Mouse (Mus musculus) limb, embryonic 11.5 days (tissue): ENCODE results near the gene Gria1. TPM values are rescaled to one million over a fixed set of nuclear protein-coding genes. Genes with fewer than 3 reads are reported as not detected.

Experiments
- ATAC-seq: fragments of 200-750 bp; cut with Nextera tagmentation; 2 replicates; pipeline ENCODE4 v1.8.0; 2017; ENCODE audit warnings: low read depth; ENCODE audit not compliant: insufficient number of reproducible peaks, low FRiP score, low TSS enrichment
- DNase-seq: peaks from one replicate; pipeline ENCODE4 v3.0.0-alpha.2; 2015; ENCODE audit warnings: low spot score
- H3K27ac ChIP-seq: fragments of 300-500 bp; sonication (generic); replicated peaks from 2 replicates; pipeline ENCODE4 v1.5.1; 2014; ENCODE audit warnings: low read depth, mild to moderate bottlenecking, low read length
- H3K27me3 ChIP-seq: fragments of 300-500 bp; sonication (generic); 2 replicates; pipeline ENCODE4 v1.6.1; 2014; ENCODE audit warnings: mild to moderate bottlenecking, low read length, mixed read lengths; ENCODE audit not compliant: control insufficient read depth, insufficient read depth
- H3K36me3 ChIP-seq: fragments of 300-500 bp; sonication (generic); 2 replicates; pipeline ENCODE4 v1.6.1; 2014; ENCODE audit warnings: mild to moderate bottlenecking, low read length, moderate library complexity, mixed read lengths; ENCODE audit not compliant: control insufficient read depth, insufficient read depth
- H3K4me1 ChIP-seq: fragments of 300-500 bp; sonication (generic); 2 replicates; pipeline ENCODE4 v1.6.1; 2014; ENCODE audit warnings: low read length, mixed read lengths; ENCODE audit not compliant: control insufficient read depth, insufficient read depth
- H3K4me2 ChIP-seq: fragments of 300-500 bp; sonication (generic); 2 replicates; pipeline ENCODE4 v1.6.1; 2014; ENCODE audit warnings: low read depth, mild to moderate bottlenecking, moderate library complexity; ENCODE audit not compliant: severe bottlenecking
- H3K4me3 ChIP-seq: fragments of 300-500 bp; sonication (generic); 2 replicates; pipeline ENCODE4 v1.5.1; 2014; ENCODE audit warnings: low read depth, low read length
- H3K9ac ChIP-seq: fragments of 300-500 bp; sonication (generic); 2 replicates; pipeline ENCODE4 v1.6.1; 2014; ENCODE audit warnings: mild to moderate bottlenecking, low read length
- H3K9me3 ChIP-seq: fragments of 300-500 bp; sonication (generic); 2 replicates; pipeline ENCODE4 v1.6.1; 2016; ENCODE audit warnings: low read length; ENCODE audit not compliant: control insufficient read depth
- WGBS: fragments of 180-500 bp; shearing (Covaris S2); extraction: QIAGEN DNeasy Blood & Tissue Kit; methylation state at CpG from one replicate; pipeline ENCODE4 v1.1.7; 2014; 5-methylcytosine and 5-hydroxymethylcytosine counted together
- polyA plus RNA-seq: library from polyadenylated mRNA; unstranded; fragments of >200 nt; fragmentation: Nextera tagmentation; extraction: Ambion mirVana; gene quantifications from 2 replicates; pipeline ENCODE4 v1.2.1, GENCODE M21; 2014

The Gria1 gene
- polyA plus RNA-seq, 1 experiment from 2014 or later = 0.24 TPM

- Histone ChIP-seq H3K4me1 (no peaks in the 10 kb centered on the region), H3K9ac (no peak overlapping the region), H3K27ac (no peak overlapping the region), H3K27me3 (no peaks in the 10 kb centered on the region), H3K4me3 (no peak overlapping the region), H3K36me3 (no peaks in the 10 kb centered on the region), H3K9me3 (no peaks in the 10 kb centered on the region), H3K4me2 (no peak overlapping the region)
- ATAC-seq = no peak
- WGBS = 93% methylated on average over 5 of the region's 5 CpGs
- DNase-seq = no peak
Measured at GRCm38 (mm10) chr11:57114410-57114809, 103.2 kb downstream of the Gria1 start.

- DNase-seq (no peak), ATAC-seq (no peak)
Measured at GRCm38 (mm10) chr11:57127066-57127465, 115.9 kb downstream of the Gria1 start.

GRCm38 (mm10) chr11:57140162-57140780 lies 129.1 kb downstream of the Gria1 start:
- Histone ChIP-seq H3K4me3 (no peak overlapping the region), H3K4me1 (no peaks in the 10 kb centered on the region), H3K9me3 (no peaks in the 10 kb centered on the region), H3K4me2 (no peak overlapping the region), H3K27ac (no peak overlapping the region), H3K27me3 (no peaks in the 10 kb centered on the region), H3K36me3 (no peaks in the 10 kb centered on the region), H3K9ac (no peak overlapping the region)
- ATAC-seq = no peak
- WGBS = 91% methylated on average over 14 of the region's 14 CpGs
- no peak for DNase-seq

More at GRCm38 (mm10) chr11:57127066-57127465, 115.9 kb downstream of the Gria1 start:
- Histone ChIP-seq H3K4me2 (no peak overlapping the region), H3K4me1 (no peaks in the 10 kb centered on the region), H3K27ac (no peak overlapping the region), H3K9me3 (no peaks in the 10 kb centered on the region), H3K36me3 (no peaks in the 10 kb centered on the region), H3K9ac (no peak overlapping the region), H3K27me3 (no peaks in the 10 kb centered on the region), H3K4me3 (no peak overlapping the region)
- 77% methylated on average over 8 of the region's 8 CpGs for WGBS

GRCm38 (mm10) chr11:57143681-57144080 lies 132.5 kb downstream of the Gria1 start:
- no peak overlapping the region for H3K4me2 ChIP-seq
- no peak overlapping the region for H3K27ac ChIP-seq
- DNase-seq (no peak), ATAC-seq (no peak)
- WGBS = 79% methylated on average over 5 of the region's 5 CpGs
- no peak overlapping the region for H3K9ac ChIP-seq
- H3K27me3 ChIP-seq = no peaks in the 10 kb centered on the region
- no peaks in the 10 kb centered on the region for H3K4me1 ChIP-seq
- no peaks in the 10 kb centered on the region for H3K9me3 ChIP-seq
- no peaks in the 10 kb centered on the region for H3K36me3 ChIP-seq
- H3K4me3 ChIP-seq = no peak overlapping the region

DNA sequence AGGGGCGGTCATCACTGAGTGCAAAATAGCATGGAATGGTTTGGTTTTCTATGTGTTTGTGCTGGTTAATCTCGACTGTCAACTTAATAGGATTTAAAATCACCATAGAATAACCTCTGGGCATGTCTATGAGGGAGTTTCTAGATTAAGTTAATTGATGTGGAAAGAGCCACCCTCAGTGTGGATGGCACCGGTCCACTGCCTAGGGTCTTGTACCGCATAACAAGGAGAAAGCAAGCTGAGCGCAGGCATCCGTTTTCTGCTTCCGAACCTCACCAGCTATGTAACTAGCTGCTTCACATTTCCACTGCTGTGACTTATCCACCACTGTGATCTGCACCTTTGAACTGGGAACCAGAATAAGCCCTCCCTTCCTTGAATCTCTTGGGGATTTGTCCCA lies 134.0 kb downstream of the Gria1 start:
- whole genome bisulfite sequencing = 86% methylated on average over 7 of the region's 7 CpGs
- ATAC-seq = no peak

DNA sequence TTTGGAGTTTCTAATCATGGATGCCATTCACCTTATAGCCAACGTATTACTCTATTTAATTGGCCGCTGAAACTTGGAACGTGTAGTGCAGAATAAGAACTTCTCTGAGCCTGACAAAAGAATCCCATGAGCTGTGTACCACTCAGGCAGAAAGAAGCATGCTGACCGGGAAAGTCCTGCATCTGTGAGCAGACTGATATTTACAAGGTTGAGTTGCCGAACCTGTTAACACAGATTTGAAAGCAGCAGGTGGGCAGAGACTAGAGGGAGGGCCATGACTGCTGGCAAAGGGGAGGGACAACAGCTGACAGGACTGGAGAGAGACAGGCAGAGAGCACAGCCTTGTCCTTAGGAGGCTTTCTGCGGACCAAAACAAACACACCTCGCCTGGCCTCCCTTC lies 134.5 kb downstream of the Gria1 start:
- Histone ChIP-seq H3K4me2 (no peak overlapping the region), H3K4me3 (no peak overlapping the region), H3K27ac (no peak overlapping the region), H3K36me3 (no peaks in the 10 kb centered on the region), H3K9ac (no peak overlapping the region), H3K27me3 (no peaks in the 10 kb centered on the region), H3K4me1 (no peaks in the 10 kb centered on the region), H3K9me3 (no peaks in the 10 kb centered on the region)
- WGBS = 55% methylated on average over 7 of the region's 7 CpGs
- ATAC-seq (no peak), DNase-seq (peak; percentile 25)

More for the DNA sequence above, 134.0 kb downstream of the Gria1 start:
- DNase-seq = no peak
- no peak overlapping the region for H3K4me3 ChIP-seq
- no peaks in the 10 kb centered on the region for H3K4me1 ChIP-seq
- no peaks in the 10 kb centered on the region for H3K36me3 ChIP-seq
- no peak overlapping the region for H3K9ac ChIP-seq
- no peaks in the 10 kb centered on the region for H3K27me3 ChIP-seq
- H3K4me2 ChIP-seq = no peak overlapping the region
- H3K27ac ChIP-seq = no peak overlapping the region
- no peaks in the 10 kb centered on the region for H3K9me3 ChIP-seq

DNA sequence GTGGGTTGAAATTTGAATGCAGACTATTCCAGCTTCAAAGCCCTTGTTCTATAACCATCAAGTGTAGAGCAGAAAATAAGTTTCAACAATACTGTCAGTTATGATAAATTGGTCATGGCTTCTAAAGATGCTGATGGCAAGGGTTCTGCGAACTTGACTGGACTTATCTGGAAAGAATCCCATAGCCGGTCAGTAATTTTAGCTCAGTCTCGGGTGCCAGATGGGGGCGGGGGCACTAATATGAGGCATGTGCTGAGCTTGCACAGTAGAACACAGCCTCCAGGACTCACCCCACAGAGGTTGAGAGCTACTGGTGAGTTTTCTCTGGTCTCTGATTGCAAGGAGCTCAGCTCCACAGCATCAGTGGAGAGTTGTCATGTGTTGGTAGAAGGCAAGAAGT lies 140.5 kb downstream of the Gria1 start:
- ATAC-seq = no peak
- Histone ChIP-seq H3K36me3 (no peaks in the 10 kb centered on the region), H3K4me2 (no peak overlapping the region)

DNA sequence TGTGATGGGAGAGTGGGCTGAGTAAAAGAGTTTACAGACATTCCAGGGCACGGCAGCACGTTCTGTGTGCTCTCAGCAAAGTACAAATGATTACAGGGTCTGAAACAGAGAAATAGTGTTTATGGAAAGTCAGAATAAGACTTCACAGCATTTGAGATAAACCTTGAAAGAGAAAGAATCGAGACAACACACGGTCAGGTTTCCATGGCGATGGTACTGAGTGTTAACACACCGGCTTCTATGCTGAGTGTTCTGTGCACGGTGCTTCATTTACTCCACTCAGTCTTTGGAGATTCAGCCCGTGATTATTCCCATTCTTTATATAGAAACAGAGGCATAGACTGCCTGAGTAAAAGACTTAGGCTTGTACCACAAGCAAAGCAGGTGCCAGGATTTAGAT lies 143.8 kb downstream of the Gria1 start:
- Histone ChIP-seq H3K9me3 (no peaks in the 10 kb centered on the region), H3K27me3 (no peaks in the 10 kb centered on the region), H3K9ac (no peak overlapping the region), H3K36me3 (no peaks in the 10 kb centered on the region), H3K4me3 (no peak overlapping the region), H3K4me2 (no peak overlapping the region), H3K4me1 (no peaks in the 10 kb centered on the region), H3K27ac (no peak overlapping the region)
- DNase-seq = no peak
- ATAC-seq = no peak
- 81% methylated on average over 8 of the region's 8 CpGs for WGBS

More for the DNA sequence above, 140.5 kb downstream of the Gria1 start:
- Histone ChIP-seq H3K27ac (no peak overlapping the region), H3K4me1 (no peaks in the 10 kb centered on the region), H3K9ac (no peak overlapping the region), H3K27me3 (no peaks in the 10 kb centered on the region), H3K9me3 (no peaks in the 10 kb centered on the region), H3K4me3 (no peak overlapping the region)
- DNase-seq = no peak
- WGBS = 89% methylated on average over 4 of the region's 4 CpGs

DNA sequence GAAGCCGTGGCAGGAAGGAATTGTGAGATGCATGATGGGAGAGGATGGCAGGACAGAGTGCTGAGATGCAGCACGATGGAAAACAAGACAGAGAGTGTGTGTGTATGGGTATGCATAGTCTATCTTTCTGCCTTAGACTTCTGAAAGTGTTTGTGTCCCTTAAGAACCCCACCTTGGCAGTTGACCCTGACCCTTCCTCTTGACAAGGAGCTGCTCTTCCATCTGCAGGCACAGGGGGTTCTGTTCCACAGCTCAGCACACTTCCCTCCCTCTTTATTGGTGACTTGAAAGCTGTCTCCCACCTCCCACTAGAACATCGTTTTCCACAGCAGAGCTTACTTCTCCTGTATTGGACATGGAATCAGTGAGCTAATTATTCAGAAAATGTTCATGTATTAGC lies 148.2 kb downstream of the Gria1 start:
- ATAC-seq (no peak), DNase-seq (no peak)
- Histone ChIP-seq H3K9ac (no peak overlapping the region), H3K27ac (no peak overlapping the region), H3K4me1 (no peaks in the 10 kb centered on the region), H3K27me3 (no peaks in the 10 kb centered on the region), H3K36me3 (no peaks in the 10 kb centered on the region), H3K4me2 (no peak overlapping the region), H3K9me3 (no peaks in the 10 kb centered on the region), H3K4me3 (no peak overlapping the region)
- WGBS = 74% methylated on average over 3 of the region's 3 CpGs
